Mouse (Mus musculus) c-Kit-positive CD71-negative TER-119-negative erythroid progenitor cells, embryonic 14.5 days (primary cell): ENCODE measurements around the gene Fndc7.

Experiments
- DNase-seq: peaks from one replicate; pipeline ENCODE4 v3.0.0-alpha.2; 2013; ENCODE audit warnings: low read depth

Fndc7 gene

GRCm38 (mm10) chr3:108889908-108890307 is at the start of gene Fndc7:
Gene Fndc7 (minus strand): TSS chr3:108890008.
- DNase-seq = no peak

- DNase-seq = no peak
These were observed 49.8 kb upstream of the Fndc7 start, which contains the start of gene Henmt1 for GRCm38 (mm10) chr3:108939573-108939972. Gene Henmt1 (plus strand): TSS chr3:108939873.

GRCm38 (mm10) chr3:108938691-108939090 is 48.9 kb upstream of the Fndc7 start:
- DNase-seq = no peak

- no peak for DNase-seq
These were observed 43.7 kb upstream of the Fndc7 start for GRCm38 (mm10) chr3:108933557-108933956.

GRCm38 (mm10) chr3:108926308-108926707 is 36.5 kb upstream of the Fndc7 start:
- no peak for DNase-seq

- DNase-seq = no peak
These were observed 35.9 kb upstream of the Fndc7 start for GRCm38 (mm10) chr3:108925677-108926076.

GRCm38 (mm10) chr3:108921822-108922221 is 32.0 kb upstream of the Fndc7 start:
- DNase-seq = no peak

GRCm38 (mm10) chr3:108920442-108921070 is 30.7 kb upstream of the Fndc7 start:
- no peak for DNase-seq

GRCm38 (mm10) chr3:108918852-108919251 is 29.0 kb upstream of the Fndc7 start:
- DNase-seq = no peak

GRCm38 (mm10) chr3:108917986-108918385 is 28.2 kb upstream of the Fndc7 start:
- DNase-seq = no peak

- DNase-seq = no peak
These were observed 27.0 kb upstream of the Fndc7 start for GRCm38 (mm10) chr3:108916857-108917256.

GRCm38 (mm10) chr3:108915999-108916398 is 26.2 kb upstream of the Fndc7 start:
- DNase-seq = no peak

GRCm38 (mm10) chr3:108911548-108912413 is 22.0 kb upstream of the Fndc7 start, which contains the start of gene Prpf38b:
Gene Prpf38b (minus strand): TSS chr3:108911727.
- peak; percentile 93 for DNase-seq

GRCm38 (mm10) chr3:108911081-108911547 is 21.3 kb upstream of the Fndc7 start:
- peak; percentile 66 for DNase-seq

GRCm38 (mm10) chr3:108910303-108911080 is 20.7 kb upstream of the Fndc7 start:
- DNase-seq = no peak

- no peak for DNase-seq
These were observed 13.1 kb upstream of the Fndc7 start for GRCm38 (mm10) chr3:108902934-108903333.

GRCm38 (mm10) chr3:108902038-108902437 is 12.2 kb upstream of the Fndc7 start:
- no peak for DNase-seq

GRCm38 (mm10) chr3:108900681-108901080 is 10.9 kb upstream of the Fndc7 start:
- DNase-seq = no peak

- no peak for DNase-seq
These were observed 10.3 kb upstream of the Fndc7 start for GRCm38 (mm10) chr3:108900147-108900546.

GRCm38 (mm10) chr3:108898640-108899039 is 8.8 kb upstream of the Fndc7 start:
- no peak for DNase-seq

- no peak for DNase-seq
These were observed 3.1 kb upstream of the Fndc7 start for GRCm38 (mm10) chr3:108892914-108893313.

GRCm38 (mm10) chr3:108892080-108892479 is 2.3 kb upstream of the Fndc7 start:
- no peak for DNase-seq
